Mouse (Mus musculus) v-Abl transformed pro-B cells (cell line): Measurements from ENCODE around the gene Gabrb1.

Experiments used
- in situ Hi-C, 2 experiments: fragments of 400-800 bp; cut with MboI; formaldehyde crosslinking; loops; one replicate each; pipeline ENCODE4 v1.15.1; 2025; ENCODE audit not compliant: unreplicated experiment in 2 of 2

The Gabrb1 gene

GRCm38 (mm10) chr5:71828342-71828741, 170.4 kb downstream of the Gabrb1 start:
- in situ Hi-C loops: no loop called here

- in situ Hi-C loops: no loop called here
Observed at GRCm38 (mm10) chr5:71828996-71829395, 171.1 kb downstream of the Gabrb1 start.

GRCm38 (mm10) chr5:71830342-71830741, 172.4 kb downstream of the Gabrb1 start:
- in situ Hi-C loops: no loop called here

- in situ Hi-C loops: no loop called here
Observed at GRCm38 (mm10) chr5:71842241-71842640, 184.3 kb downstream of the Gabrb1 start.

- in situ Hi-C loops: no loop called here
Observed at GRCm38 (mm10) chr5:71898214-71898613, 240.3 kb downstream of the Gabrb1 start.

GRCm38 (mm10) chr5:71903399-71903798, 245.5 kb downstream of the Gabrb1 start:
- in situ Hi-C loops: no loop called here

- in situ Hi-C loops: no loop called here
Observed at GRCm38 (mm10) chr5:71914028-71914427, 256.1 kb downstream of the Gabrb1 start.

GRCm38 (mm10) chr5:71915711-71916110, 257.8 kb downstream of the Gabrb1 start:
- in situ Hi-C loops: no loop called here

GRCm38 (mm10) chr5:71917206-71917605, 259.3 kb downstream of the Gabrb1 start:
- in situ Hi-C loops: no loop called here

- in situ Hi-C loops: no loop called here
Observed at GRCm38 (mm10) chr5:71923636-71924035, 265.7 kb downstream of the Gabrb1 start.

GRCm38 (mm10) chr5:71926336-71926735, 268.4 kb downstream of the Gabrb1 start:
- in situ Hi-C loops: no loop called here

GRCm38 (mm10) chr5:71930036-71930435, 272.1 kb downstream of the Gabrb1 start:
- in situ Hi-C loops: no loop called here

GRCm38 (mm10) chr5:71951398-71951797, 293.5 kb downstream of the Gabrb1 start:
- in situ Hi-C loops: no loop called here

GRCm38 (mm10) chr5:71955070-71955685, 297.3 kb downstream of the Gabrb1 start:
- in situ Hi-C loops: no loop called here

- in situ Hi-C loops: no loop called here
Observed at GRCm38 (mm10) chr5:71964876-71965432, 307.0 kb downstream of the Gabrb1 start.

- in situ Hi-C loops: no loop called here
Observed at GRCm38 (mm10) chr5:71965529-71965928, 307.6 kb downstream of the Gabrb1 start.

- in situ Hi-C loops: no loop called here
Observed at GRCm38 (mm10) chr5:71970140-71970800, 312.4 kb downstream of the Gabrb1 start.

- in situ Hi-C loops: no loop called here
Observed at GRCm38 (mm10) chr5:71972831-71973230, 314.9 kb downstream of the Gabrb1 start.

GRCm38 (mm10) chr5:71976133-71976532, 318.2 kb downstream of the Gabrb1 start:
- in situ Hi-C loops: no loop called here

- in situ Hi-C loops: no loop called here
Observed at GRCm38 (mm10) chr5:71976571-71977061, 318.7 kb downstream of the Gabrb1 start.

GRCm38 (mm10) chr5:71986561-71986960, 328.6 kb downstream of the Gabrb1 start:
- in situ Hi-C loops: no loop called here

- in situ Hi-C loops: no loop called here
Observed at GRCm38 (mm10) chr5:71986983-71987398, 329.1 kb downstream of the Gabrb1 start.
